Mouse (Mus musculus): ENCODE results near the gene S1pr2. TPM values are rescaled to one million over a fixed set of nuclear protein-coding genes. Genes with fewer than 3 reads are reported as not detected.

S1pr2 gene
- polyA plus RNA-seq, 1 experiment from 2014 or later: 61.8 TPM

DNA sequence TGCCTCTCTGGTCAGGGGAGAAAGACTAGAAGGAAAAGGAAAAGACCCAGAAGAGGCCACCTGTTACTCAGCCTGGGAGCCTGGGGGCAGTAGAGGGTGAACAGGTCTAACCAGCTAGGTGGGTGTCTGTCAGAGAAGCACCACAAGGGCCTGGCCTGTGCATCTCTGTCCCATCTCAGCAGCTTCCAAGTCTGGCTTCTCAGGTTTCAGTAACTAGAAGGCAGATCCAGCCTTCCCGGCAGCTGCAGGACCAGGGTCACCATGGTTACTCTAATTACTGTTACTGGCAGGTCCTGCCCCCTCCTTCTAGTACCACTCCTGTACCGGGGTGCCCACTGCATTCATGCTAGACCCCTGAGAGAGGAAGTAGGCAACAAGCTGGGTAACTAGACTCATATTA lies 32.7 kb downstream of the S1pr2 start:
- peak overlapping the region; percentile 73 for H3K27ac ChIP-seq (replicated peaks)
- H3K36me3 ChIP-seq: peaks cover 31% of the 10 kb centered on the region
- no peaks in the 10 kb centered on the region for H3K27me3 ChIP-seq
- H3K4me2 ChIP-seq (replicated peaks): peak overlapping the region; percentile 12; the same call in 1 of the 2 replicates
- ATAC-seq (ENCODE audit: insufficient number of reproducible peaks, low FRiP score, low TSS enrichment, low read depth): peak; percentile 47; the same call in 1 of the 2 replicates
- WGBS: 8% methylated on average over 2 of the region's 2 CpGs
- no peaks in the 10 kb centered on the region for H3K9me3 ChIP-seq (replicated peaks)
- no peak overlapping the region for H3K9ac ChIP-seq
- peaks cover 38% of the 10 kb centered on the region for H3K4me1 ChIP-seq
- H3K4me3 ChIP-seq (replicated peaks): no peak overlapping the region

DNA sequence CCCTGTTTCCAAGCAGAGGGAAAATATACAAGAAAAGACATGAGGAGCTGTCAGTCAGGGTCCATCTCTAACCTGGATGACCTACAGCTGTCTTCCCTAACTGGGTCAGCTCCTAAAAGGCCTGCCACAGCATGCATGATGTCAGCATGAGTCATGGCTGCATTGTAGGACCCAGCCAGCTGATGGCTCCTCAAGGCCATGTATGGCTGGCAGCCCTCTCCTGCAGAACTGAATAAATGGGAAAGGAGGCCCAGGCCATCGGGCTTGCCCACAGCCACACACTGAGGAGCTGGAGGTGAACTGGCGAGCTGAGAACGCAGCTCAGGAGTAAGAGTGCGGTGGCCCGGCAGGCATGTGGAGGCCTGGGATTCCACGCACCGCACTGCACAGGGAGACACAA lies 33.2 kb downstream of the S1pr2 start:
- Histone ChIP-seq H3K4me3 (replicated peaks) (no peak overlapping the region), H3K4me1 (peaks cover 38% of the 10 kb centered on the region), H3K27ac (replicated peaks) (peak overlapping the region; percentile 73), H3K36me3 (peaks cover 36% of the 10 kb centered on the region), H3K9ac (no peak overlapping the region; the same call in 1 of the 2 replicates), H3K27me3 (no peaks in the 10 kb centered on the region), H3K4me2 (replicated peaks) (0 out of 2 replicates have a peak overlapping the region, but pooled peaks have one; percentile 12), H3K9me3 (replicated peaks) (no peaks in the 10 kb centered on the region)
- no peak for ATAC-seq (ENCODE audit: insufficient number of reproducible peaks, low FRiP score, low TSS enrichment, low read depth)
- 66% methylated on average over 7 of the region's 7 CpGs for WGBS

- Histone ChIP-seq H3K4me2 (replicated peaks) (no peak overlapping the region), H3K9ac (no peak overlapping the region), H3K27ac (replicated peaks) (no peak overlapping the region), H3K36me3 (peaks cover 100% of the 10 kb centered on the region), H3K4me3 (replicated peaks) (no peak overlapping the region), H3K4me1 (no peaks in the 10 kb centered on the region), H3K9me3 (replicated peaks) (no peaks in the 10 kb centered on the region), H3K27me3 (no peaks in the 10 kb centered on the region)
- no peak for ATAC-seq (ENCODE audit: insufficient number of reproducible peaks, low FRiP score, low TSS enrichment, low read depth)
- WGBS: 89% methylated on average over 3 of the region's 3 CpGs
These were observed 53.3 kb downstream of the S1pr2 start for GRCm38 (mm10) chr9:20923258-20923657.

DNA sequence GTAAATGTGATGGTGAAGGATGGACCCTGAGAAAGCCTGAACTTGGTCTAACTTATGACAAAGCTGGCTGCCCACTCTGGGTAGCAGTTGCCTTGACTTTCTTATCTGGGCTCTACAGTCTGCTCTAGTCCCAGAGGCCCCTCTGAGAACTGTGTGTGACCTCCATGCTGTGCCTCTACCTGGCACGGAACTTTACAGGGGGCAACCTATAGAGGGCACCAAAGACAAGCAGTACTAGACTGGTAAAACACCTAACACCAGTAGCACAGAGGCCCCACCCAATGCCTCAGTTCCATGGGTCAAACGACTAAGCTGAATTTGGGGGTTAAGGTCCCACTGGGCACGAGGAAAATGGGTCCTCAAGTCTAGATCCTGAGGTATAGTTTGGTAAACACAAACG lies 60.4 kb downstream of the S1pr2 start:
- Histone ChIP-seq H3K9ac (no peak overlapping the region), H3K27me3 (no peaks in the 10 kb centered on the region), H3K9me3 (replicated peaks) (no peaks in the 10 kb centered on the region), H3K4me3 (replicated peaks) (no peak overlapping the region), H3K4me2 (replicated peaks) (no peak overlapping the region), H3K36me3 (peaks cover 100% of the 10 kb centered on the region), H3K27ac (replicated peaks) (no peak overlapping the region), H3K4me1 (no peaks in the 10 kb centered on the region)
- WGBS: 79% methylated on average over 4 of the region's 4 CpGs
- no peak for ATAC-seq (ENCODE audit: insufficient number of reproducible peaks, low FRiP score, low TSS enrichment, low read depth)

Small RNA genes within 50 kb of the gene (microRNA-seq; reads per million reads assigned to microRNA genes)
- gene Mir7081 (ENCODE audit: borderline number of aligned reads): 0.86 reads per million

Other genes starting within 250 kb of the S1pr2 start
- 13.4 and 13.8 TPM in 2 replicates for gene Olfm2, start 230.4 kb downstream of the S1pr2 start, polyA plus RNA-seq (2015; fragmentation: Nextera tagmentation; extraction: Ambion mirVana)
- 5.9 and 6.8 TPM in 2 replicates for gene Col5a3, start 161.7 kb downstream of the S1pr2 start, polyA plus RNA-seq (2015; fragmentation: Nextera tagmentation; extraction: Ambion mirVana)
- gene Rdh8, start 158.3 kb downstream of the S1pr2 start, polyA plus RNA-seq (2015; fragmentation: Nextera tagmentation; extraction: Ambion mirVana): not detected in 2 replicates
- 16.5 and 18.4 TPM in 2 replicates for gene A230050P20Rik, start 108.1 kb downstream of the S1pr2 start, polyA plus RNA-seq (2015; fragmentation: Nextera tagmentation; extraction: Ambion mirVana)
- gene Angptl6, start 97.1 kb downstream of the S1pr2 start, polyA plus RNA-seq (2015; fragmentation: Nextera tagmentation; extraction: Ambion mirVana): 5.0 and 5.4 TPM in 2 replicates
- gene Ppan, start 88.6 kb downstream of the S1pr2 start, polyA plus RNA-seq (2015; fragmentation: Nextera tagmentation; extraction: Ambion mirVana): 83.2 and 89.9 TPM in 2 replicates
- 305 and 312 TPM in 2 replicates for gene Eif3g, start 78.2 kb downstream of the S1pr2 start, polyA plus RNA-seq (2015; fragmentation: Nextera tagmentation; extraction: Ambion mirVana)
- gene Dnmt1, start 16.9 kb downstream of the S1pr2 start, polyA plus RNA-seq (2015; fragmentation: Nextera tagmentation; extraction: Ambion mirVana): 77.2 and 78.4 TPM in 2 replicates
- gene Mrpl4, start 26.0 kb upstream of the S1pr2 start, polyA plus RNA-seq (2015; fragmentation: Nextera tagmentation; extraction: Ambion mirVana): 122 and 126 TPM in 2 replicates
- gene Icam1, start 39.2 kb upstream of the S1pr2 start, polyA plus RNA-seq (2015; fragmentation: Nextera tagmentation; extraction: Ambion mirVana): 20.7 and 21.7 TPM in 2 replicates
- gene Icam4, start 52.6 kb upstream of the S1pr2 start, polyA plus RNA-seq (2015; fragmentation: Nextera tagmentation; extraction: Ambion mirVana): 0.59 and 1.0 TPM in 2 replicates
- 0.20 TPM in 2 replicates for gene Icam5, start 55.3 kb upstream of the S1pr2 start, polyA plus RNA-seq (2015; fragmentation: Nextera tagmentation; extraction: Ambion mirVana)
- gene Zglp1, start 90.3 kb upstream of the S1pr2 start, polyA plus RNA-seq (2015; fragmentation: Nextera tagmentation; extraction: Ambion mirVana): 0.39 and 1.5 TPM in 2 replicates
- 0.72 and 1.0 TPM in 2 replicates for gene Gm49373, start 96.3 kb upstream of the S1pr2 start, polyA plus RNA-seq (2015; fragmentation: Nextera tagmentation; extraction: Ambion mirVana)
- gene Fdx1l, start 96.8 kb upstream of the S1pr2 start, polyA plus RNA-seq (2015; fragmentation: Nextera tagmentation; extraction: Ambion mirVana): 61.0 and 65.4 TPM in 2 replicates
- gene Gm38431, start 115.2 kb upstream of the S1pr2 start, polyA plus RNA-seq (2015; fragmentation: Nextera tagmentation; extraction: Ambion mirVana): 1.6 and 2.9 TPM in 2 replicates
- 55.4 and 65.8 TPM in 2 replicates for gene Raver1, start 115.2 kb upstream of the S1pr2 start, polyA plus RNA-seq (2015; fragmentation: Nextera tagmentation; extraction: Ambion mirVana)
- 13.9 and 16.0 TPM in 2 replicates for gene Tyk2, start 154.5 kb upstream of the S1pr2 start, polyA plus RNA-seq (2015; fragmentation: Nextera tagmentation; extraction: Ambion mirVana)
- 296 and 300 TPM in 2 replicates for gene Cdc37, start 173.2 kb upstream of the S1pr2 start, polyA plus RNA-seq (2015; fragmentation: Nextera tagmentation; extraction: Ambion mirVana)
- gene Pde4a, start 188.9 kb upstream of the S1pr2 start, polyA plus RNA-seq (2015; fragmentation: Nextera tagmentation; extraction: Ambion mirVana): 7.5 and 9.4 TPM in 2 replicates